Mouse (Mus musculus) small intestine, adult 10 weeks (tissue): ENCODE measurements around the gene Stk33. TPM values are rescaled to one million over a fixed set of nuclear protein-coding genes. Genes with fewer than 3 reads are reported as not detected.

Experiments
- polyA plus RNA-seq: library from polyadenylated mRNA; stranded (reverse); fragments of 350-450 nt; fragmentation: Illumina TruSeq; extraction: RNeasy Lipid Tissue Mini Kit (QIAGEN cat#74804); gene quantifications from one replicate; pipeline ENCODE4 v1.2.3, GENCODE M21; 2014; ENCODE audit warnings: low replicate concordance

The Stk33 gene
- polyA plus RNA-seq = 0.22 TPM

DNA sequence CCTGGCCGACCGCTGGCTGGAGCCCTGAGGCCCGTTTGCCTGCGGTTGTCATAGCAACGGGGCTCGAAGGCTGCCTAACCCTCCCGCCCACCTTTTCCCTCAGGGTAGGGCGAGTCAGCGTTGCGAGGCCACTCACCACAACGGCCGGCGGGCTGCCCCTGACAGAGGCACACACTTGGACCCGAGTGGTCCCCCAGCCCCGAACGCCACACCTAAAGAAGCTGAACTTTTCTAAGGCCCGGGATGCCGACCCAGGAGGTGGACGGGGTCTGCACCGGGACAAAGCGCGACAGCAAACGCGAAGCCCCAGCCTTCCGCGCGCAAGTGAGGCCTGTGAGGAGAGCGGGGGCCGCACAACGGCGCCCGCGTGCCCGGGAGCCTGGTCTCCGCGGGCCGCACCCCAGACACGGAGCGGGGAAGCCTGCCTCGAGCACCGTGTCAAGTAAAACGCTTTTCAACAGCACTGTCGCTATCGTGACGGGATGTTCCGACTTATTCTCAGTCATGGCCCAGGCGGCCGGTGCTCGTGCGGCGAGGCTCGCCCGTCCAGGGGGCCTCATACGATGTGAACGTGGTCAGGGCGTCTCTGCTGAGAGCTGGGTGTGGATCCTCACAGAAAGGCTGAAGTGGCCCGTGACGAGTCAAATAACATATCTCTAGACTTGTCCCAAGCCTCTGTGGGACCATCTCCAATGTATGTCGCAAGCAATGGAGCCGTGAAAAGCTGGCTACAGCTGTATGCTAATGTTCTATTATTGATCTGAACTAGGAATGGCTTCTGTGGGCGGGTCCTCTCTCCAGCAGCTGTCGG is at the start of gene Stk33:
TSS of gene Stk33 (minus strand) at position 301 of the 811 bp plus-strand sequence.

Other genes with a start within 250 kb of the Stk33 start
- 0.04 TPM for gene Trim66, start 69.1 kb upstream of the Stk33 start, polyA plus RNA-seq
- gene Rpl27a, start 80.1 kb upstream of the Stk33 start, polyA plus RNA-seq = 87.4 TPM